Mouse (Mus musculus): ENCODE measurements around the gene Tubg2. TPM values are rescaled to one million over a fixed set of nuclear protein-coding genes. Genes with fewer than 3 reads are reported as not detected.

Tubg2 gene
- total and polyA plus RNA-seq, 3 experiments, result 2.1 to 10.5 (median 4.7) TPM

- TF ChIP-seq ZMIZ1 (IDR thresholded peaks at IDR 0.05; ENCODE audit: low read depth, low read length) (no peak), ELF1 (IDR thresholded peaks at IDR 0.05; ENCODE audit: low read depth, low read length) (peak; percentile 67), ZNF384 (IDR thresholded peaks at IDR 0.05; ENCODE audit: low read depth, low read length) (peak; percentile 94), USF1 (IDR thresholded peaks at IDR 0.05; ENCODE audit: low read depth, low read length) (no peak), POLR2A (IDR thresholded peaks at IDR 0.05; ENCODE audit: low read depth, low read length) (peak; percentile 57), KAT2A (IDR thresholded peaks at IDR 0.05; ENCODE audit: insufficient replicate concordance, low read length) (no peak), CTCF (conservative IDR thresholded peaks at IDR 0.05 in 1 of 2, IDR thresholded peaks at IDR 0.05 in 1 of 2; ENCODE audit: low read depth in 2 of 2, low read length in 2 of 2) (no peak), HCFC1 (IDR thresholded peaks at IDR 0.05; ENCODE audit: low read depth, low read length) (no peak; the same call in 1 of the 2 replicates), MAFK (IDR thresholded peaks at IDR 0.05; ENCODE audit: insufficient replicate concordance, low read length) (no peak), BHLHE40 (IDR thresholded peaks at IDR 0.05; ENCODE audit: low read depth, low read length) (peak; percentile 61), MEF2A (IDR thresholded peaks at IDR 0.05; ENCODE audit: borderline replicate concordance, low read depth, low read length) (peak; percentile 69; the same call in 1 of the 2 replicates), GABPA (IDR thresholded peaks at IDR 0.05; ENCODE audit: insufficient replicate concordance, low read depth, low read length) (no peak), ETS1 (conservative IDR thresholded peaks at IDR 0.05; ENCODE audit: low read depth, low read length) (peak; percentile 71), TCF12 (IDR thresholded peaks at IDR 0.05; ENCODE audit: low read depth, low read length) (peak; percentile 50; the same call in 1 of the 2 replicates), POLR2AphosphoS2 (IDR thresholded peaks at IDR 0.05; ENCODE audit: low read depth, low read length) (no peak), CHD2 (IDR thresholded peaks at IDR 0.05; ENCODE audit: low read length) (no peak), NRF1 (IDR thresholded peaks at IDR 0.05; ENCODE audit: low read depth, low read length) (no peak)
These were observed 12.1 kb upstream of the Tubg2 start (continued) for GRCm38 (mm10) chr11:101143338-101144225.

GRCm38 (mm10) chr11:101146377-101146776 lies 9.3 kb upstream of the Tubg2 start:
- no peaks in the 10 kb centered on the region for H3K27me3 ChIP-seq (replicated peaks)
- DNase-seq (ENCODE audit: extremely low read depth), result no peak
- no peak overlapping the region for H3K9ac ChIP-seq (ENCODE audit: insufficient read depth, low read depth)
- no peak overlapping the region for H3K4me3 ChIP-seq (replicated peaks in 1 of 3; ENCODE audit: low read depth in 2 of 3, low read length in 2 of 3, poor library complexity in 1 of 3)
- in situ Hi-C loops (cut with MboI; ENCODE audit: low pct_ligation_motif_present, low pct_unique_long_range_greater_than_20kb, low sequenced_read_pairs) (no loop called here), dilution Hi-C loops (cut with MboI; ENCODE audit: extremely low pct_ligation_motif_present, extremely low pct_unique_long_range_greater_than_20kb, low sequenced_read_pairs) (no loop called here)
- H3K36me3 ChIP-seq (replicated peaks in 1 of 2; ENCODE audit: control insufficient read depth in 1 of 2, insufficient read depth in 1 of 2, low read length in 1 of 2), result no peaks in the 10 kb centered on the region
- H3K4me1 ChIP-seq (ENCODE audit: control insufficient read depth in 1 of 2, insufficient read depth in 2 of 2), result peaks cover 12 to 37% of the 10 kb centered on the region in 2 experiments
- H3K27ac ChIP-seq (ENCODE audit: insufficient read depth, low read depth), result no peak overlapping the region
- no peak overlapping the region for H3K4me2 ChIP-seq (ENCODE audit: insufficient read depth, low read depth, poor library complexity, severe bottlenecking)
- H3K9me3 ChIP-seq (replicated peaks; ENCODE audit: low read length), result no peaks in the 10 kb centered on the region
- no peaks in the 10 kb centered on the region for H3K79me2 ChIP-seq (replicated peaks; ENCODE audit: control insufficient read depth, extremely low read depth, insufficient read depth, poor library complexity, severe bottlenecking)
- TF ChIP-seq MEF2A (IDR thresholded peaks at IDR 0.05; ENCODE audit: borderline replicate concordance, low read depth, low read length), result no peak
- no peak for TF ChIP-seq POLR2AphosphoS2 (IDR thresholded peaks at IDR 0.05; ENCODE audit: low read depth, low read length)
- no peak for TF ChIP-seq MXI1 (IDR thresholded peaks at IDR 0.05; ENCODE audit: low read depth, low read length)
- no peak for TF ChIP-seq E2F4 (IDR thresholded peaks at IDR 0.05; ENCODE audit: insufficient replicate concordance, low read depth, low read length)
- TF ChIP-seq CTCF (conservative IDR thresholded peaks at IDR 0.05 in 1 of 2, IDR thresholded peaks at IDR 0.05 in 1 of 2; ENCODE audit: low read depth in 2 of 2, low read length in 2 of 2), result no peak
- no peak for TF ChIP-seq POLR2A (IDR thresholded peaks at IDR 0.05; ENCODE audit: low read depth, low read length)
- TF ChIP-seq ELF1 (IDR thresholded peaks at IDR 0.05; ENCODE audit: low read depth, low read length), result no peak
- TF ChIP-seq NELFE (IDR thresholded peaks at IDR 0.05; ENCODE audit: low read depth, low read length), result no peak
- no peak for TF ChIP-seq MYC (IDR thresholded peaks at IDR 0.05; ENCODE audit: low read depth, low read length)
- no peak for TF ChIP-seq GABPA (IDR thresholded peaks at IDR 0.05; ENCODE audit: insufficient replicate concordance, low read depth, low read length)
- TF ChIP-seq NRF1 (IDR thresholded peaks at IDR 0.05; ENCODE audit: low read depth, low read length), result no peak
- no peak for TF ChIP-seq USF2 (conservative IDR thresholded peaks at IDR 0.05; ENCODE audit: low read depth, low read length)
- no peak for TF ChIP-seq CHD1 (IDR thresholded peaks at IDR 0.05; ENCODE audit: low read depth, low read length)
- TF ChIP-seq ZNF384 (IDR thresholded peaks at IDR 0.05; ENCODE audit: low read depth, low read length), result no peak
- TF ChIP-seq JUND (conservative IDR thresholded peaks at IDR 0.05; ENCODE audit: low read depth, low read length), result no peak
- TF ChIP-seq SMC3 (IDR thresholded peaks at IDR 0.05; ENCODE audit: low read depth, low read length), result no peak
- no peak for TF ChIP-seq ZC3H11A (IDR thresholded peaks at IDR 0.05; ENCODE audit: low read depth, low read length)
- TF ChIP-seq UBTF (IDR thresholded peaks at IDR 0.05; ENCODE audit: low read depth, low read length), result no peak
- no peak for TF ChIP-seq BHLHE40 (IDR thresholded peaks at IDR 0.05; ENCODE audit: low read depth, low read length)

All from CH12.LX (cell line).